Mouse (Mus musculus) spleen, postnatal 10 days (tissue): ENCODE data around the gene Cnnm3.

Source experiments
- DNase-seq, 2 experiments: peaks; one replicate each; pipeline ENCODE4 v3.0.0; 2021 to 2022; ENCODE audit warnings: low spot score in 2 of 2

Gene Cnnm3

DNA sequence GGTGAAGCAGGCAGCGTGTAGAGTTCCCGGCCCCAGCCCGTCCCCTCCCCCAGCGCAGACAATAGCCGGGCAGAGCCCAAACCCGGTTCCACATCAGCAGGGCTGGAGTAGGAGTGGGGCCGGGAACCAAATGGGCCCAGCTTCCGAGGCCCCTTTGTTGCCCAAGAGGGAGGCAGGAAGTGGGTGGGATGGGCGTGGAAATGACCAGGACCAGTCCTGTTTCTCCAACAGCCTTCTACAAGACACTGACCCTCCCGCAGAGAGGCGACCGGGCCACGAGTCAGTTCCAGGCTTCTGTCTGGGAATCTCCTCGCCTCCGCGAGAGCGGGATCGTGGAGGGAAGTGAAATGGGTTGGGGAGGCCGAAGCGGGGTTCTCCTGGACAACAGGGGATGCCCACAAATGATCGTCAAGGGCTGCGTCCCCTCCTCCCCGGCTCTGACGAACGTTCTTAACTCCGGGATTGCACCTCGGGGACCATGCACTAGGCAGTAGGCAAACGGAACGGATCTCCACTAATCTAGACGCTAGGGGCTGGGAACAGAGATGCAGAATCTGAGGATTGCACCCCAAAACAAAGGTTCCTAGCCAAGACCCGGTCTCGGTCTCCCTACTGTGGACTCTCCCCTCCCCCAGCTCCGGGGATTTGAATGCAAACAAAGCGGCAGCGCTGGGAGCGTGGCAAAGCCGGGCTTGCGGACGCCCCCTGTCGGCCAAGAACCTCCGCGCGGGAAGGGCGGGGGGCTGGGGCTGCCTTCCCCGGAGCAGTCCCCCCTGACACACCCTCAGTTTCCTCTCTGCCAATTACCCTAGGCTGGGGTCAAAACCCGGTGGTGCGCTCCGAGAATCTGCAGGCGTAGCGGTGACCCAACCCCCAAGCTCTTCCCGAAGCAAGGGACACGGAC is 45.1 kb downstream of the Cnnm3 start:
- peak; percentile 54 to 81 for DNase-seq

DNA sequence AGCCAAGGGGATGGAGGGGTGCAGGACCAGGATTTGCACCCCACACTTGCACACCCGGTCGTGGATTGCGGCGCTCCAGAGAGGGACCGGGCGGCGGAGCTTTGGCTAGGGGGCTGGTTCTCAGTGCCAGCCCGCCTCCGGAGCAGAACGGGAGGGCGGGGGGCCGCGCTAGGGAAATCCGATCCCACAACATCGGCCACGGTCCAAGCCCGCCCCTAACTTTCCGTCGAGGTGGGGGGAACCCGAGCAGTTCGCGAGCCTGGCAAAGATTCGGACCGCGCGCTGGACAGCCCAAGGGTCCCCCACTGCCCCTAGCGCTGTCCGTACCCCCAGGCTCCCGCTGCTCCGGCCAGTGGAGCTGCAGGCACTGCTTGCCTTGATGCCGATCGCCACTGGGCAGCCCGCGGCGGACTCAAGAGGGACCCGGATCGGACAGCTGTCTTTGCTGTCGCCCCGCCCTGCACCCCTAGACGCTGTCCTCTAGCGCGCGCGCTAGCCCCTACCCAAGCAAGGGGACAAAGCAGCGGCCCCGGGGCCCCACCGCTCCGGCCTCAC is 45.9 kb downstream of the Cnnm3 start:
- DNase-seq, result peak; percentile 30 to 56

DNA sequence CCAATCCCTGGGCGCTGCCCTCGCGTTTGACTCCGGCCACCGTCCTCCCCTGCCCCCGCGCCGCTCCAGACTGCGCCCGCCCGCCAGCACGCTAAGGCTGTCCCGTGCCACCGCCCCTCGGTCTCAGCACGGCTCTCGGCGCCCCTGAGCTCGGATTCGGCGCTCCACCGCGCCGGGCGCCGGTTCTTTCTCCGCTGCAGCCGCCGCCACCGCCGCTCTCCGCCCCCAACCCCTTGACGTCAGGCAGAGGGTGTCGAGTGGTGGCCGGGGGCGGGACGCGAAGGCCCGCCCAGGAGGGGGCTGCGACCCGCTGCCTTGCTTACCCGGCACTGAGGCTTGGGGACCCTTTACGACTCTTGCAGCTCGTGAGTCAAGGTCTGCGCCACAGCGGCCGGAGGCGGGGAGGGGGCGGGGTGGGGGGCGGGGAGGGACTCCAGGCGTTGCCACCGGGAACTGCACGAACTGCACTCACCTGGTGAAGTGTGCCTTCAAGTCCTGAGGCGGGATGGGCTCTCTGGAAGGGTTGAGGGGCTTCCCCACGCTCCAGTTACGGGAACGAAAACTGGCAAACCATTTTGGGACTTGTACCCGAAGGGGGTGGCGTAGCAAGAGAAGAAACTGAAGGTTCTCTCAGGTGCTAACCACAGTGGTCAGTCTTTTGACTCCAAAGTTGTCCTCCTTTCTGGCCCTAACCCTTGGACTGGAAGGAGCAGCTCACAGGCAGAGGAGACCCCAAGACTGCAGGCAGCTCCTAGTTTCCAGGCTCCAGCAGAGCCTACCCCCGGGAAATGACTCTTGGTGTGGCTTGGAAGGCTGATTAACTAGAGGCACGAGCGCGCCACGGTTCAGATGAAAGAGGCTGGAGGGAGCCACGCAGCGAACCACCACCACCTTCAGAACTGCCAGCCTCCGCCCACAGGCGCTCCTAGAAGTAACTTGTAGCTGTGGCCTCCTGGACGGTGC is 46.6 kb downstream of the Cnnm3 start, which contains the start of gene Sema4c:
Sema4c (minus strand) TSS at position 319 of the 963 bp plus-strand sequence.
- DNase-seq, result peak in 1 of 2 experiments; percentile 56

DNA sequence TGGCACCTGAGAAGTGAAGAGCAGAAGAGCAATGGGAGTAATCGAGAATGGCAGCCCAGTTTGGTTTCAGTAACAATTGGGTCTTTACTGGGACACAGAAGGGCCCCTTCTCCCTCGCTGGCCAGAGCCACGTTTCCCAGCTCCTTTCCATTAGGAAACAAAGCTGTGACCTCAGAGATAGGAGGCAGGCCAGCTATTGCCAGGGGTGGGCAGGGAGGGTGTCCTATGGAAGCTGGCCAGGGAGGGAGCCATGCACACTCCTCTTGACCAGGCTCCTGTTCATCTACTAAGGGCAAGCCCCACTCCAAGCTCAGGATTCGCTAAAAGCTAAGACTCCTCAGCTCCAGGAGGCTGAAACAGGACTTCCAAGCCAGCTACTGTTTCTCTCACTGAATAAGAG is 47.6 kb downstream of the Cnnm3 start:
- DNase-seq, result no peak

- DNase-seq, result no peak
These were observed 48.2 kb downstream of the Cnnm3 start for GRCm38 (mm10) chr1:36559888-36560287.

DNA sequence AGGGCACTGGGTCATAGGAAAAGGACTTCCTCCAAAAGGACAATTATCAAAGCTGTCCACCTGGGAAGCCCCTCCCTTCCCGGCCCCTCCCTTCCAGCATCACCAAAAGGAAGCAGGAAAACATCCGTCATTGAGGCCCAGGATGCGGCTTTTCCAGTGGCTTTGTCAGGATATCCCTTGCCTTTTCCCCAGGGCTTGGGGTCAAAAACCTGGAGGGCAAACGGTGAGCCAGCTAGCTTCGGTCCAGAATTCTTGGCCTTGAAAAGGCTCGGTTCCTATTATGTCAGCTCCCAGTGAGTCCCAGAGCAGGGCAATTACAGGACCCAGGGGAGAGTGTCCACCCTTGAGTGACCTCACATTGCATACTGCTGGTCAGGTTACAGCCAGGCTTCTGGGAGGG is 49.2 kb downstream of the Cnnm3 start:
- no peak for DNase-seq

- no peak for DNase-seq
These were observed 50.7 kb downstream of the Cnnm3 start for GRCm38 (mm10) chr1:36562388-36562787.

DNA sequence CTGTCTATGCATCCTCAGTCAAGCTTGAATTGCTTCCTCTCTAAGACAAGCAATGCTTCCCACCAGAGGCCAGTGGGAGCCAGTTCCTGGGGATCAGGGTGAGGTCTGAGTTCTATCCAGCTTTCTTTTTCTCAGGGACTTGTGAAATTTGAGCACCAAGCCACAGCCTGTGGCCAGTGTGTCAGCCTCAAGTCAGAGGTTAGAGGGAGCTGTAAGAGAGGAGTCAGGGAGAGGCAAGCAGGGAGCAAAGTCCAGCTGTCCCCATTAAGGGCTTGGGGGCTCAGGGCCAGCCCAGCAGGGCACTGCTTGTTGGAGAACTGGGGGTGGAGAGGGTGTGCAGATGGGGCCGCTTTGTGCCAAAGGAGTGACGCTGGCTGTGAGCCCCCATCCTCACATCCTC is 51.5 kb downstream of the Cnnm3 start:
- DNase-seq, result no peak

DNA sequence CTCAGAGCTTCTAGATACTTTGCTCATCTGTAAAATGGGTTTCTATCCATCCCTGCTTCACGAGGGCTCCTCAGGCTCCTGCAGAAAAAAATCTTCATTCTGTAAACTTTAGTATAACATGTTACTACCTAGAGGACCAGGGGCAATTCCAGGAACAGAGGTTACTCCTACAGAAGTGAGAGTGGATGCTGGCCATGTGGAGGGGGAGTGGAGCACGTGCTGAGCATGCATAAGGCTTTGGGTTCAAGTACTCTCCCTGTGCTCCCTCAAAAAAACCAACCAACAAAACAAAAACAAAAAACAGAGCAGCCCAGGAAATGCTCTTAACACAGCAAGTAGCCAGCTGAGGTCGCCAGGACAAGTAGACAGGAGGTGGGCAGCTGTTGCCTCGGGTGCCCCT is 52.0 kb downstream of the Cnnm3 start:
- no peak for DNase-seq

DNA sequence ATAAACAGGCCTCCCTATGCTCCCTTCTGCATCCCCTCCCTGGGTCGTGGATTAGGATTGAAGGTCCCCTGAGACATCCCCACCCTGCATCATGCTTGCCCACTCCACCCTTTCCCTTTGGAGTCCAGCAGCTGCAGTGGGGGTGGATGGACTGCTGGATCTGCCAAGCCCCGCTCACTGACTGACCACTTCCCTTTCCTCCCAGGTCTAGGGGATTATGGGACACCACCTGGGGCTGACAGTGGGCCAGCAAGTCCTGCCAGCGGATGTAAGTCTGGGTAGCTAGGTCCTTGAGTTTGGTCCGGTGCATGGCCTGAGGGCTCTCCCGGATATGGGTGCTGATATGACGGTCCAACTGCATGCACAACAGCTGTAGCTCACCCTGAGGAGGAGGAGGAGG is 52.4 kb downstream of the Cnnm3 start:
- no peak for DNase-seq

GRCm38 (mm10) chr1:36566425-36566824 is 54.8 kb downstream of the Cnnm3 start:
- DNase-seq, result no peak

DNA sequence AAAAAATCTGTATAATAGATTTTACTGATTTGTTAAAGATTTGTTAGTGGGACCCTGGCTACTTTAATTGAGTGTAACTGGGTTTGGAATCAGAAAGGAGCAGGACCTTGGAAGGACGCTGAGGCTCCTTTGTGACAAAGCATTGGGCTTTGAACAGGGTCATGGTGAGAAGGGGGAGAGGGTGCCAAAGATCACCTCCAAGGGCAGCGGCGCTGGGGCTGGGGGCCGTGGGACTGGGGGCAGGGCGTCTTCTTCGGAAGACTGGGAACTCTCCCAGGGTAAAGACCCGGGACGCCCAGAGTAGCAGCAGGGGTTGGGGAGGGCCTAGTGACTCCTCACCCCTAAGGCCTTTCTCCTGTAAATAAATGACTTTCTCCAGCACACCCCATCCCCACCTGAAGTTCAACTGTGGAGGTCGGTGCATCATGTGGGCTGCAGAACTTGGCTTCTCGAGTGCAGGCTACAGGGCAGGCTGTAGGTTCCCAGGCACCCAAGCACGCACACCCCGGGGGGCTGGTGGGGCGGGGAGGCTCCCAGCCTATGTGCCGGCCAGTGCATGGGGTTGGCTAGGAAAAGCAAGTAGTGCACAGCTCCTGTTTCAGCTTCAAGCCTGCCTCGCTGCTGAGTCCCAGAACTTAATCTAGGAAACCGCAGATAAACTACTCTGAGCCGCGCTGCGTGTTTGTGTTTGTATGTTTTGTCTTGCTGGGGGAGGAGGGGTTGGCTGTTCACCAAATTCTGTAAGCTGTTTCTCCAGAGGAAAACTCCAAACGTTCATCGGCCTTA is 56.3 kb downstream of the Cnnm3 start:
- DNase-seq, result no peak

- no peak for DNase-seq
These were observed 57.1 kb downstream of the Cnnm3 start for GRCm38 (mm10) chr1:36568776-36569175.

- DNase-seq, result no peak
These were observed 58.1 kb downstream of the Cnnm3 start for GRCm38 (mm10) chr1:36569694-36570276.

DNA sequence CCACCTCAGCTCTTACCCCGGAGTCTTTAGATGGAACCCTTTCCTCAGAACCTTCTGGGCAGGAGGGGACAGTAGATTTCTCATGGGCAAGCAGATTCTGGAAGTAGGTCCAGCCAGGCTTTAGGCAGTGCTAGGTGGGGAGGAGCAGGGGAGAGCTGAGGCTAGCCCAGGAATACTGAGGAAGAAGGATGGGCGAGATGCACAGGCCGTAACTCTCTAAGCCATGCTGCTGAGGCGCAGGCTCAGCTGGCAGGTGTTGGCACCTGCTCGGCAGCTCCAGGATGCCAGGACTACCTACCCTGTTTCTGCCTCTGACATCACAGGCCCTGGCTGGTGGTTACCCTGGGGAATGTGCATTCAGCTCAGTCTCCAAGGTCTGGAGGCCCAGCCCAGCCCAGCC is 58.7 kb downstream of the Cnnm3 start:
- DNase-seq, result no peak

GRCm38 (mm10) chr1:36571627-36572026 is 60.0 kb downstream of the Cnnm3 start:
- peak in 1 of 2 experiments; percentile 39 for DNase-seq

- no peak for DNase-seq
These were observed 60.6 kb downstream of the Cnnm3 start for GRCm38 (mm10) chr1:36572140-36572700.

DNA sequence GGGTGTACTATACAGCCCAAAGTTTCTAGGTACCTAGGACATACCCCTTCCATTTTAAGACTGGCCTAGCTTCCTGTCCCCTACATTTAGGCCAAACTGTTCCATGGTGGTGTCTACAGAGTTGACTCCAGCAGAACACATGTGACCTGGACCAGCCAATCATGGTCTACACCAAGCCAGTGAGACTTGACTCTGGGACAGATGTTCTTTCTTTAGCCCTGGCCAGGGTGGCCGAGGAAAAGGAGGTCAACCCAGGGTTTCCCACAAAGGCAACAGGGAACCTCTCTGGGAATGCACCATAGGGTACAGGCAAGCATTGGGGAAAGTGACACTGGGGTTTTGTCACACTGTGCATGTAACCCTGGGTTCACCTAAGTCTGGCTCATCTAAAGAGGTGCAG is 61.0 kb downstream of the Cnnm3 start:
- no peak for DNase-seq

- DNase-seq, result no peak
These were observed 61.9 kb downstream of the Cnnm3 start for GRCm38 (mm10) chr1:36573524-36573923.

- DNase-seq, result no peak
These were observed 62.7 kb downstream of the Cnnm3 start for GRCm38 (mm10) chr1:36574196-36574955.
